8 mouse cellular contexts compared by ENCODE assay signal in the genomic region with DNA sequence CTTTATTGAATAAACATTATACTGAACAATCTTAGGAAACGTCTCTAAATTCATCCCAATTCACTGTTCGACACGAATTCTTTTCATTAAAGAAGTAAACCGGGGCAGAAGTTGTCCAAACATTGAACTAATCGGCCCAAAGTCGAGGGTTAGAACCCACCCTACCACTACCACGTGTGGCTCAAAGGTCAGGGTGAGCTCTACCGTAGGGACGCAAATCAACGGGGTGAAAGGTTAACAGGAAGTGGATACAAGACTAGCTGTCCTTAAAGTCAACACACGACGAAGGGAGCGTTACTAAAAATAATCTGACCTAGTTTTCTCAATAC. TPM values are rescaled to one million over a fixed set of nuclear protein-coding genes. Genes with fewer than 3 reads are reported as not detected.
DNase-seq lines count a peak whose midpoint lies in the region; ATAC-seq and TF ChIP-seq lines count a peak whose summit lies in the region.

No protein-coding gene starts in this region.

- H3K4me3 ChIP-seq in lung, postnatal 0 days (ENCODE audit: low read depth, low read length), result peak overlapping the region; percentile 71
- peak overlapping the region; percentile 80 for H3K4me3 ChIP-seq in forebrain, embryonic 12.5 days (replicated peaks)
- peak overlapping the region; percentile 99 for H3K4me3 ChIP-seq in megakaryocyte, embryonic 14.5 days (replicated peaks)

- H3K36me3 ChIP-seq in lung, postnatal 0 days (ENCODE audit: insufficient read depth, low read length), result peaks cover 13% of the 10 kb centered on the region; the same call in 1 of the 2 replicates
- peaks cover 29% of the 10 kb centered on the region for H3K36me3 ChIP-seq in forebrain, embryonic 12.5 days (replicated peaks)
- peaks cover 38% of the 10 kb centered on the region for H3K36me3 ChIP-seq in megakaryocyte, embryonic 14.5 days (replicated peaks; ENCODE audit: low read length)

- H3K9ac ChIP-seq in lung, postnatal 0 days (replicated peaks; ENCODE audit: low read depth), result peak overlapping the region; percentile 24
- H3K9ac ChIP-seq in forebrain, embryonic 12.5 days, result no peak overlapping the region

- 9% methylated on average over 13 of the region's 13 CpGs for WGBS in lung, postnatal 0 days
- WGBS in forebrain, embryonic 12.5 days, result 13% methylated on average over 13 of the region's 13 CpGs

- H3K9me3 ChIP-seq in lung, postnatal 0 days (ENCODE audit: low read length), result no peaks in the 10 kb centered on the region
- no peaks in the 10 kb centered on the region for H3K9me3 ChIP-seq in forebrain, embryonic 12.5 days
- no peaks in the 10 kb centered on the region for H3K9me3 ChIP-seq in megakaryocyte, embryonic 14.5 days

- H3K4me2 ChIP-seq in lung, postnatal 0 days (replicated peaks; ENCODE audit: low read depth, low read length), result peak overlapping the region; percentile 56
- H3K4me2 ChIP-seq in forebrain, embryonic 12.5 days, result peak overlapping the region; percentile 70

- ATAC-seq in lung, postnatal 0 days, result peak; percentile 58
- ATAC-seq in forebrain, embryonic 12.5 days (ENCODE audit: low FRiP score), result peak; percentile 78

- peak; percentile 70 for DNase-seq in adrenal gland, postnatal 10 days
- DNase-seq in adrenal gland, postnatal 25 days, result no peak
- no peak for DNase-seq in lung, postnatal 0 days (ENCODE audit: low spot score)
- no peak for DNase-seq in lung, postnatal 4 days
- DNase-seq in kidney, adult 9 months, result peak; percentile 92
- peak; percentile 87 for DNase-seq in telencephalon, adult 2 months (ENCODE audit: low read depth, low spot score)

- TF ChIP-seq EP300 in lung, postnatal 0 days (IDR thresholded peaks at IDR 0.05), result peak; percentile 79; the same call in 1 of the 2 replicates

- peaks cover 8% of the 10 kb centered on the region; the same call in 1 of the 2 replicates for H3K4me1 ChIP-seq in lung, postnatal 0 days (ENCODE audit: insufficient read depth, low read depth, low read length)
- peaks cover 14% of the 10 kb centered on the region for H3K4me1 ChIP-seq in forebrain, embryonic 12.5 days
- peaks cover 22% of the 10 kb centered on the region for H3K4me1 ChIP-seq in megakaryocyte, embryonic 14.5 days

- no peak for TF ChIP-seq CTCF in lung, postnatal 0 days (IDR thresholded peaks at IDR 0.05)

- no peaks in the 10 kb centered on the region for H3K27me3 ChIP-seq in lung, postnatal 0 days (replicated peaks; ENCODE audit: insufficient read depth, low read length)
- peaks cover 14% of the 10 kb centered on the region; the same call in 1 of the 2 replicates for H3K27me3 ChIP-seq in forebrain, embryonic 12.5 days
- H3K27me3 ChIP-seq in megakaryocyte, embryonic 14.5 days (replicated peaks), result peaks cover 11% of the 10 kb centered on the region

- peak overlapping the region; percentile 97 for H3K27ac ChIP-seq in lung, postnatal 0 days (ENCODE audit: low read length)
- H3K27ac ChIP-seq in forebrain, embryonic 12.5 days, result no peak overlapping the region

RNA-seq across cellular contexts. Expression of a gene that starts 0.4 kb away (rescaled TPM):
- 100 to 1,000 TPM; 120 to 130 TPM for total RNA-seq in adrenal gland, postnatal 10 days (2021)
- total RNA-seq in adrenal gland, postnatal 25 days (2021), result 119 and 125 TPM in 2 replicates
- polyA plus RNA-seq in lung, postnatal 0 days (2015; fragmentation: Nextera tagmentation; extraction: Ambion mirVana), result 37.6 and 40.1 TPM in 2 replicates
- polyA plus RNA-seq in forebrain, embryonic 12.5 days (2016; fragmentation: Nextera tagmentation; extraction: Ambion mirVana), result 87.6 and 94.8 TPM in 2 replicates
- polyA plus RNA-seq in megakaryocyte, embryonic 14.5 days (2012; ENCODE audit: insufficient read depth, low replicate concordance), result 49.1 and 52.5 TPM in 2 replicates

RNA-seq across cellular contexts. Expression of a gene that starts 5.5 kb away (rescaled TPM):
- 10 to 100 TPM in 1 of 2 experiments, 1 to 10 TPM in 1; 5.8 to 14.5 TPM for total RNA-seq in adrenal gland, postnatal 10 days (2021)
- 0.18 TPM in 1 of 2 replicates, not detected in the other for total RNA-seq in adrenal gland, postnatal 25 days (2021)
- 0.63 and 0.96 TPM in 2 replicates for polyA plus RNA-seq in lung, postnatal 0 days (2015; fragmentation: Nextera tagmentation; extraction: Ambion mirVana)
- 0.24 and 0.50 TPM in 2 replicates for polyA plus RNA-seq in forebrain, embryonic 12.5 days (2016; fragmentation: Nextera tagmentation; extraction: Ambion mirVana)
- polyA plus RNA-seq in megakaryocyte, embryonic 14.5 days (2012; ENCODE audit: insufficient read depth, low replicate concordance), result 0.23 and 0.74 TPM in 2 replicates

RNA-seq across cellular contexts. Expression of a gene that starts 17.4 kb away (rescaled TPM):
- 10 to 100 TPM; 27.5 to 61.9 TPM for total RNA-seq in adrenal gland, postnatal 10 days (2021)
- total RNA-seq in adrenal gland, postnatal 25 days (2021), result not detected in 2 replicates
- polyA plus RNA-seq in lung, postnatal 0 days (2015; fragmentation: Nextera tagmentation; extraction: Ambion mirVana), result 0.38 and 0.40 TPM in 2 replicates
- not detected in 2 replicates for polyA plus RNA-seq in forebrain, embryonic 12.5 days (2016; fragmentation: Nextera tagmentation; extraction: Ambion mirVana)
- polyA plus RNA-seq in megakaryocyte, embryonic 14.5 days (2012; ENCODE audit: insufficient read depth, low replicate concordance), result not detected in 2 replicates

RNA-seq across cellular contexts. Expression of a gene that starts 21.1 kb away (rescaled TPM):
- total RNA-seq in adrenal gland, postnatal 10 days (2021), result 10 to 100 TPM; 16.3 to 18.6 TPM
- 18.0 and 22.5 TPM in 2 replicates for total RNA-seq in adrenal gland, postnatal 25 days (2021)
- 24.2 and 26.3 TPM in 2 replicates for polyA plus RNA-seq in lung, postnatal 0 days (2015; fragmentation: Nextera tagmentation; extraction: Ambion mirVana)
- 20.5 and 23.3 TPM in 2 replicates for polyA plus RNA-seq in forebrain, embryonic 12.5 days (2016; fragmentation: Nextera tagmentation; extraction: Ambion mirVana)
- 8.5 and 13.9 TPM in 2 replicates for polyA plus RNA-seq in megakaryocyte, embryonic 14.5 days (2012; ENCODE audit: insufficient read depth, low replicate concordance)

RNA-seq across cellular contexts. Expression of a gene that starts 29.1 kb away (rescaled TPM):
- total RNA-seq in adrenal gland, postnatal 10 days (2021), result 10 to 100 TPM; 91.8 to 96.3 TPM
- 70.4 and 90.7 TPM in 2 replicates for total RNA-seq in adrenal gland, postnatal 25 days (2021)
- 109 and 114 TPM in 2 replicates for polyA plus RNA-seq in lung, postnatal 0 days (2015; fragmentation: Nextera tagmentation; extraction: Ambion mirVana)
- 268 and 275 TPM in 2 replicates for polyA plus RNA-seq in forebrain, embryonic 12.5 days (2016; fragmentation: Nextera tagmentation; extraction: Ambion mirVana)
- 4.5 and 7.2 TPM in 2 replicates for polyA plus RNA-seq in megakaryocyte, embryonic 14.5 days (2012; ENCODE audit: insufficient read depth, low replicate concordance)

Comparison
In these comparisons a context has a peak if more than half of its experiments do, and no peak if none do; other contexts are left out.
1. DNase-seq: peak in adrenal gland, postnatal 10 days (single experiment), kidney, adult 9 months (single experiment) and telencephalon, adult 2 months (single experiment); none in adrenal gland, postnatal 25 days (single experiment), lung, postnatal 0 days (single experiment) and lung, postnatal 4 days (0 of 2).
2. Peak in every context shown above with its lines, with median percentiles within 50 percentile points of each other: H3K4me3 ChIP-seq.